Mouse (Mus musculus) layer of hippocampus, adult 11-12 months (tissue): ENCODE results near the gene Tmem256.

Experiments used
- DNase-seq: peaks from one replicate; pipeline ENCODE4 v3.0.0; 2022; ENCODE audit warnings: low spot score

Tmem256 gene

GRCm38 (mm10) chr11:69815155-69815554, 23.2 kb upstream of the Tmem256 start, which contains the start of gene Gm39566:
Gm39566 (minus strand) TSS chr11:69815298.
- DNase-seq: no peak

DNA sequence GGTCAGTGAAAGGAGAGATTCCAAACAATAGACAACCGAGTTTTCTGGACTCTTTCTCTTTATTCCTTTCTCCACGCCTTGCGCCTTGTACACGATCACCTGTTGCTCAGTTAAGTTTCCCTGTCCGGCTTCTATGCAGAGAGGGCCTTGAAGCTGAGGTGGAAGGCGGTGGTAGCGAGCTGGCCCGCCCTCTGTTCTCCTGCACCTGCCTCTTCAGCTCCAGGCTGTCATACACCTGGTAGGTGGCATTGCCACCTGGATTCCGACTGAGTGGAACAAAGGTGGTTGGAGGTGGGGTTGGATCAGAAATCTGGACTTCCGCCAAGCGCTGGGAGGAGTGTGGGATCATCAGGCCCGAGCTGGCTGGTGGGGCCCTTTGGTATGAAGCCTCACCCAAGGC, 21.8 kb upstream of the Tmem256 start:
- DNase-seq: no peak

GRCm38 (mm10) chr11:69818365-69818764, 19.9 kb upstream of the Tmem256 start, which contains the start of gene Spem2:
Spem2 (minus strand) TSS chr11:69818465.
- DNase-seq: no peak

- DNase-seq: no peak
Measured at GRCm38 (mm10) chr11:69818871-69819270, 19.4 kb upstream of the Tmem256 start.

- DNase-seq: no peak
Measured at GRCm38 (mm10) chr11:69822080-69822479, 16.2 kb upstream of the Tmem256 start, which contains the start of gene Spem1. Spem1 (minus strand) TSS chr11:69822180.

DNA sequence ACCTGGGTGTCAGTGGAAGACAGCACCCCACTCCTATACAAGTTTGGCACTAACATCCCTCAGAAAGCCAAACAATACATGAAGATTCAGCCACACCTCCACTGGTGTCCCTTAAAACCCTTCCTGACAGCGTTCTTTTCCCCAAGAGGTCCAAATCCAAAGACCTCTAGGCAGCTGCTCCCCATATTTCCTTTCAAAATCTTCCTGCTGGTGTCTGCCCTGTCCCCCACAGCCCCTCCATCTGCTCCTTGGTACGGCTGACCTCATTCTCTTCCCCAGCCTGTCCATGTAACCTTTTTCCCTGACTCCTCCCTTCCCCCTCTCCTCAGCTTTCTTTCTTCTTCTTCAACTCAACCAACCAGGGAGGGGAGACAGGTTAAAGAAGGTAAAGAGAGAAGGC, 14.9 kb upstream of the Tmem256 start:
- no peak for DNase-seq

DNA sequence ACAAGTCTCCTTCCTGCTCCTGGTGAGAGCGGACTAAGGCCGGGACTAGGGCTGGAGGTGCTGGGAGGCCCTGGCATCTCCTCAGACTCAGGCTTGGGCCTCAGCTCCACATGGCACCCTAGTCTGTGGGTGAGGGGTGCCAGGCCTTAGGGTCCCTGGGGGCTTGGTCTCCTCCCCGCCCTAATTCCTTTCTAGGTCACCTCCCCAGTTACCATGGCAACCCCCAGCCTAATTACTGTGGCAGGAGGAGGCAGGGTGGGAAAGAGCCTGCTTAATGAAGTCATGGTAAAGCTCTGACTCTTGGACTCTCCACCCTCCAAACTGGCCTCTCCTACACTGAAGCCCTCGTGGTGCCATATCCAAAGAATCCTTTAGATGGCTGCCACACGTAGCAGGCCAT, 9.5 kb upstream of the Tmem256 start:
- DNase-seq: no peak

DNA sequence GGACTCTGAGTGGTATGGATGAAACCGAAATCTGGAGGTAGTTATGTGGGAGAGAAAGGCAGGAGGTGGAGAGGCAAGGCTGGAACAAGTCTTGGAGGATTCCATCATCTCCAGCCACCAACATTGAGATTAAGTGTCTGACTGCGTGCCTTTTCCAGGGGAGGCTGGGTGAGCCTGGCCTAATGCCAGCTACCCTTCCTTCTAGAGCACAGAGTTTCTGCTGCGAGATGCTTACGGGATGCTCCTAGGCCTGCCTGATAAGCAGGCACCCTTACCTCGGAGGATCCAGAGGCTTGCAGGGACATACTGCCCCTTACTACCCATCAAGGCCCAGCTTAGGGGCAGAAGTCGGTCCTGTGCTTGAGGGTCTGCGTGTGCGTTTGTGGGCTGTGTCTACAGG, 4.8 kb upstream of the Tmem256 start:
- no peak for DNase-seq

GRCm38 (mm10) chr11:69834001-69834549, 4.2 kb upstream of the Tmem256 start:
- no peak for DNase-seq

DNA sequence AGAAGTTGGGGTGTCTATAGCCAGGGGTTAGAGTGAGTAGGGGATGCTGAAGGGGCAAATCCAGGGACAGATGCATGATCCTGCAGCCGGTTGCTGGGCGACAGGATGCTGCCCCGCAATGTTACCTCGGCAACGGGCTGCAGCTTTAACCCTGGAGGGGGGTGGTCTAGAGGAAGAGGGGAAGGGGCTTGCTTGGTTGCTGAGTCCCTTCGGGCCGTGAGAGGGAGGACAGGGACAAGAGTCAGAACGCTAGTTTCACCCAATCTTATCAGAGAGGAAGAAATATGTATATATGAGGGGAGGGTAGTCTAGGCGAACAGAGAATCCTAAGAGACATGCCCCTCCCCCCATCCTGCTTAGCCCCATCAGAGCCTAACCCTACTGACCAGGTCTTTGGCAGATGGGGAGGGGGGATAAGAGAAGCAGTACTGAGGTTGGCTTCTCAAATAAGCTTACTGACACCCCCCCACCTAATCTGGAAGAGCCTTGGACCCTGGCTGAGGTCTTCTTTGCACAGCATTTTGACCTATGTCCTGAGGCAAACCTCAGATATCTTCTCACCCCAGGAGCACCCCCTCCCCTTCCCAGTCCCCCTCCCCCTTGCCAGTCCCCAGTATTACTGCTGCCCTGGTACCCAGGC, 2.9 kb upstream of the Tmem256 start:
- DNase-seq: no peak

GRCm38 (mm10) chr11:69835966-69836335, 2.4 kb upstream of the Tmem256 start:
- DNase-seq: no peak

GRCm38 (mm10) chr11:69836703-69837576, 1.4 kb upstream of the Tmem256 start:
- peak; percentile 47 for DNase-seq

DNA sequence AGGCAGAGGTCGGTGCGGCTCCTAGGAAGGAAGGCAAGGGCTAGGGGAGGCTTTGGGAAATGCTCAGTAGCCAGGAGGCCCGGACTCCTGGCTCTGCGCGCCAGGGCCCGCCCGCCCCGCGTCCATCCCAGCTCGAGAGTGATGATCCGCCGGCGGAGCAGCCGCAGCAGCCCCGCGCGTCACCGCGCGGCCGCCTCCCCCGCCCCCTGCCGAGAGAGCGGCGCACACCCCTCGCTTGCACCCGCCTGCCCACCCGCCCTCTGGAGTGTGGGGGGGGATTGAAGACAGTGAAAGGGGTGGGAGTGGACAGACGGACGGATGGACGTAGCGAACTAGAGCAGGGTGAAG, 736 bp upstream of the Tmem256 start, which contains the start of gene Nlgn2:
Gene Nlgn2 (minus strand): TSS at position 181 of the 348 bp plus-strand sequence.
- no peak for DNase-seq

DNA sequence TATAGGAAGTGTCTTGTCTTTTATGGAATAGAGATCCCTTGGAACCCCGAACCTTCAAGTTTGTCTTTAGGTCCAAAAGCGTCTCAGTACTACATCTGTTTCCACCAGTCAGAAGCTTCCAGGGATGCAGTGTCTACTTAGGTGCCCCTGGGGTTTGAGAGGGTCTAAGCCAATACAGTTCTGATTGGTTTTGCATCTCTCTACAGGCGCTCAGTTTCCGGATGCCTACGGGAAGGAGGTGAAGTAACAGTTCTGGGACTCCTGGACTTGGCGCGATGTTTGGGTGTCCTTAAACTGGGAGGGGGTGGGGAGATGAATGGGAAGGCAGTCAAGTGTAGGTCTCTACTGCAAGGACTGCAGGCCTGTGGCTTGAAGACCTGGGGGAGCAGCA, 395 bp downstream of the Tmem256 start:
- no peak for DNase-seq

GRCm38 (mm10) chr11:69846198-69846680, 7.9 kb downstream of the Tmem256 start, which contains the start of gene Plscr3:
Plscr3 (plus strand) TSS chr11:69846376.
- DNase-seq: peak; percentile 84

DNA sequence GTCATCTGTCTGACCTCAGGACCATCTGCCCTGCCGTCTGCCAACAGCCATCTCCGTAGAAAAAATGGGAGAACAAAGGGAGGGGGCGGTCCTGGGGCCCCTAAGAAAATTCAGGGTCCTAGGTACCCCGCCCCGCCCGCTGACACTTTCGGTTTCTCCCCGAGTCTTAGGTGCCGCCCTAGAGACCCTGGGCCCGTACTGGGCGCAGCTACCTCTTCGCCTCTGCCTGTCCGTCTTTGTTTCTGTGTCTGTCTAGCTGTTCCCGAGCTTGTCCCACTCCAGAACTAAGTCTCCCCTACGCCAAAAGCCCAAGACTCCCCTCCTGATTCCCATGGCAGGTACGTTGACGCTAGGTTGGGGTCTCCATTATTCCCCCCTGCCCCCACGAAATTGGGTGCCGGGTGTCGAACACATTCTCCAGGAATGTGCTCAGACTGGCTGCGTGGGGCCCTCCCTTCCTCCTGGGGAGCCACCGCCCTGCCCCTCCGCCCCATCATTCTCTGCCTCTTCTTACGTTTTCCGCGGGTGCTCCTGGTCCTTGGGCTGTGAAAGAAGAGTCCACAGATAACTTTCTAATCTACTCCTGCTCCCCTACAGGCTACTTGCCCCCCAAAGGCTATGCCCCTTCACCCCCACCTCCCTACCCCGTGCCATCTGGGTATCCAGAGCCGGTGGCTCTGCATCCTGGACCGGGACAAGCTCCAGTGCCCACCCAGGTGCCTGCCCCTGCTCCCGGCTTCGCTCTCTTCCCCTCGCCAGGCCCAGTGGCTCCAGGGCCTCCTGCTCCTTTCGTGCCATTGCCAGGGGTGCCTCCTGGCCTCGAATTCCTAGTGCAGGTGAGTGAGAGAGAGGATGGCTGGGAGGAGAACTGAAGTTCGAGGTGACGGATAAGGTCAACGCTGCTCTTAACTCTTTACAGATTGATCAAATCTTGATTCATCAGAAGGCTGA, 8.7 kb downstream of the Tmem256 start:
- no peak for DNase-seq

- DNase-seq: no peak
Measured at GRCm38 (mm10) chr11:69848021-69848420, 9.7 kb downstream of the Tmem256 start.

- DNase-seq: no peak
Measured at GRCm38 (mm10) chr11:69849128-69849527, 10.8 kb downstream of the Tmem256 start.

- no peak for DNase-seq
Measured at GRCm38 (mm10) chr11:69849884-69850283, 11.6 kb downstream of the Tmem256 start.

DNA sequence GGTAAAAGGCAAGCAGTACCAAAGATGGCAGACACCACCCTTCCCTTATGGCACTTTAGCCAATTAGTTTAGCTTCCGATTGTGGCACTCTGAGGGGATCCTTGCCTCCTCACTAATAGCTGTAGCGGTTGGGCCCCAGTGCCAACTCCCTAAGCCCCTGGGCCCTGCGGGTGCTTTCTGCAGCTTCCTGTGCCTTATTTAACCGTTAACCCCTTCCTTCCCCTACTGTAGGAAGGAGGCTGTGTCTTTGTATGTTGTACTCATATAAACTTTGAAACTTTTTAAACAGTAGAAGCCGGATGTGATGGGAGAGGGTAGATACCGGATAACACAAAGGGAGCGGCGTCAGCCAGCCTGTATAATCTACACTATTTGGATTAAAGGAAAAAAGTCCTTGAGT, 12.4 kb downstream of the Tmem256 start:
- DNase-seq: no peak

DNA sequence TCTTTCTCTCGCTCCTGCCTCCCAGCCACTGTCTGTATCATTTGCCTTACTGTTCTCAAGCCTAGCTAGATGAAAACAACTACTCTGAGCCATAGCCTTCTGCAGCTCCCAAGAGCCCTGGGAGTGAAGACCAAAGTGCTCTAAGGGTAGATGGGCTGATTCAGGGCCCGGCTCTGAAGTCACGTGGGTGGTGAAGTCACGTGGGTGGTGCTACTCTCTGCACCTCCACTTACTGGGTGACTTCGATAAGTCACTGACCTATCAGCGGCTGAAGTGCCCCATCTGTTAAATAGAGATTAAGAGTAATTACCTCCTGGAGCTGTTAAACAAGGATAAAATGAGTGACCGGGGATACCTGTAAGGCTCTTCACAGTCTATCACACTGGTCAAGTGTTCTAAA, 15.7 kb downstream of the Tmem256 start:
- DNase-seq: no peak

- no peak for DNase-seq
Measured at GRCm38 (mm10) chr11:69854680-69855079, 16.4 kb downstream of the Tmem256 start.
